Mouse (Mus musculus) liver, embryonic 11.5 days (tissue): ENCODE measurements around the gene Slc5a3. TPM values are rescaled to one million over a fixed set of nuclear protein-coding genes. Genes with fewer than 3 reads are reported as not detected.
A peak's percentile ranks its signal among the peaks of the same experiment; 100 is the strongest.

Source experiments
- ATAC-seq: fragments of 200-750 bp; cut with Nextera tagmentation; replicated peaks from 2 replicates; pipeline ENCODE4 v1.8.0; 2017; ENCODE audit warnings: moderate number of reproducible peaks, mild to moderate bottlenecking, moderate TSS enrichment, moderate library complexity; ENCODE audit not compliant: low FRiP score
- DNase-seq: peaks from one replicate; pipeline ENCODE4 v3.0.0-alpha.2; 2017; ENCODE audit warnings: low spot score
- H3K27ac ChIP-seq: fragments of 300-500 bp; sonication (generic); 2 replicates; pipeline ENCODE4 v1.5.1; 2014; ENCODE audit warnings: mild to moderate bottlenecking, low read depth, low read length, control low read depth
- H3K27me3 ChIP-seq: fragments of 300-500 bp; sonication (generic); replicated peaks from 2 replicates; pipeline ENCODE4 v1.6.1; 2014; ENCODE audit warnings: low read length, mixed read lengths; ENCODE audit not compliant: control insufficient read depth, insufficient read depth
- H3K36me3 ChIP-seq: fragments of 300-500 bp; sonication (generic); 2 replicates; pipeline ENCODE4 v1.6.1; 2014; ENCODE audit warnings: mild to moderate bottlenecking, low read length, moderate library complexity, mixed read lengths; ENCODE audit not compliant: control insufficient read depth, insufficient read depth
- H3K4me1 ChIP-seq: fragments of 300-500 bp; sonication (generic); replicated peaks from 2 replicates; pipeline ENCODE4 v1.6.1; 2014; ENCODE audit warnings: low read length, mixed read lengths; ENCODE audit not compliant: control insufficient read depth, insufficient read depth
- H3K4me2 ChIP-seq: fragments of 300-500 bp; sonication (generic); 2 replicates; pipeline ENCODE4 v1.6.1; 2014; ENCODE audit warnings: mild to moderate bottlenecking, control low read depth, moderate library complexity
- H3K4me3 ChIP-seq: fragments of 300-500 bp; sonication (generic); 2 replicates; pipeline ENCODE4 v1.5.1; 2014; ENCODE audit warnings: low read depth, low read length, control low read depth
- H3K9ac ChIP-seq: fragments of 300-500 bp; sonication (generic); 2 replicates; pipeline ENCODE4 v1.6.1; 2014; ENCODE audit warnings: low read depth, low read length, control low read depth
- H3K9me3 ChIP-seq: fragments of 300-500 bp; sonication (generic); 2 replicates; pipeline ENCODE4 v1.6.1; 2016; ENCODE audit warnings: low read length, inconsistent platforms, mixed read lengths; ENCODE audit not compliant: control insufficient read depth
- WGBS: fragments of 180-500 bp; shearing (Covaris S2); extraction: QIAGEN DNeasy Blood & Tissue Kit; methylation state at CpG from one replicate; pipeline ENCODE4 v1.1.7; 2014; 5-methylcytosine and 5-hydroxymethylcytosine counted together
- polyA plus RNA-seq: library from polyadenylated mRNA; unstranded; fragments of >200 nt; fragmentation: Nextera tagmentation; extraction: Ambion mirVana; gene quantifications from 2 replicates; pipeline ENCODE4 v1.2.1, GENCODE M21; 2014

Gene Slc5a3
- polyA plus RNA-seq, 1 experiment from 2014 or later, result 5.6 TPM

DNA sequence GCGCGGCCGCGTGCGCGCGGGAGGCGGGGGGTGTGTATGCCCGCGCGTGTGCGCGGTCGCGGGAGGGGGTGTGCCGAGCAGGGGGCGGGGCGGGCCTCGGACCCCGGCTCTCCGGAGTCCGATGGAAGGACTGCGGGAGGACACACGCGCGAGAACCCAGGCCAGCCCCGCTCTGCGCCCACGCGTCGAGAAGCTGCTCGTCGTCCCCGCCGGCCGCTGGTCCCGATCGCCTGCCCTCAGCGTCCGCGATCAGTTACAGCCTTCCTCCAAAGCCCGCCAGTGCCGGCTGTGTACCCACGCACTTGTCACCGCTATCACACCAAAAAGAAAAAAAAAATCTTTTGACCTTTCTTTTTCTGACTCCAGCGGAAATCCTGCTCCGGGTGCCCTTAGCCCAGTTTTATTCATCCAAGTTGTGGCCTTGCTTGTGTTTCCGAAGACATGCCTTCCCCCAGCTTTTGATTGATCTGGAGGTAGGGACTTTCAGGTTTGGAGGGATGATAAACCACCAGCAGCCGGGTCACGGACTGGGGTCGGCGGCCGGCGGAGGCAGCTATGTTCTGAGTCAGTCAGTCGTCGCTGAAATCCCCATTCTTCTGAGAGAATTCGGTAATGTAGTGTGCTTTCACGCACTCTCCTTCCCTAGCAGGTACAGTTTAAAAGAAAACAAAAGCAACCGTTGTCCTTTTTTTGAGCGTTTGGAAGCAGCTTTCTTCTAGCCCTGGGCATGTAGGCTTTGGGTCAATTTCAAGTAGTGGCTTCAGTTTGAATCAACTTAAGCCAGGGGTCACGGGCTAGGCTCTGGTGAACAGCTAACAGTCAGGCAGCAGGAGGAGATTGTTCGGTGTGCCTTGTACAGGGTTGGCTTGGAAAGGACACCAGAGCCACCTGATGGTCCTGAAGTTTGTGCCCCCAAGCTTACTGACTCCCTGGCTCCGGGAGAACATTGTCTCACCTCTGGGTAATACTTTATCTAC is 810 bp downstream of the Slc5a3 start:
- no peaks in the 10 kb centered on the region for H3K27me3 ChIP-seq
- DNase-seq, result peak; percentile 53
- 0 out of 2 replicates have a peak overlapping the region, but pooled peaks have one; percentile 69 for H3K27ac ChIP-seq
- H3K4me3 ChIP-seq, result peak overlapping the region; percentile 85
- H3K4me2 ChIP-seq, result peak overlapping the region; percentile 78
- H3K4me1 ChIP-seq, result peaks cover 5% of the 10 kb centered on the region; the same call in 1 of the 2 replicates
- 0 out of 2 replicates have a peak, but pooled peaks have one; percentile 4 for ATAC-seq
- peaks cover 9% of the 10 kb centered on the region for H3K36me3 ChIP-seq
- WGBS, result 3% methylated on average over 53 of the region's 63 CpGs
- peaks cover 6% of the 10 kb centered on the region for H3K9me3 ChIP-seq
- H3K9ac ChIP-seq, result peak overlapping the region; percentile 67

DNA sequence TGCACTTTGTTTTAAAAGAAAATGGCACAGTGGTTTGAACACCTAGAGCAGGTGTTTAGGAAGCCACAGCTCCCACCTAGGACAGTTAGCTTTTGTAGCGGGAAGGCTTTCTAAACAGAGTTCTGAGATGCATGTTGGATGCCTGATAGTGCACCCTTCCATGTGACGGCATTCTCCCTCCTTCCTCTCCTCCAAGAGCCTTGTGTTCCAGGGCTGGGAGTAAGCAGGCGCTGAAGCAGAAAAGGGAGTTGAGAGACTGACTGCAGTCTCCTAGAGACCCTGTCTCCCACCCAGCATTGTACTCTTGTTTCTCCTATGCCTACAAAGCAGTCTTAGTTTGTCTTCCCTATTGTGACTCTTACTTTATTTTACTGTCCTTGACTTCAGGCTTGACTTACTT is 2.1 kb downstream of the Slc5a3 start:
- H3K9me3 ChIP-seq, result no peaks in the 10 kb centered on the region
- H3K4me2 ChIP-seq, result no peak overlapping the region
- H3K27me3 ChIP-seq, result no peaks in the 10 kb centered on the region
- no peak for DNase-seq
- 78% methylated on average over 3 of the region's 3 CpGs for WGBS
- H3K36me3 ChIP-seq, result peaks cover 9% of the 10 kb centered on the region
- no peak overlapping the region for H3K27ac ChIP-seq
- H3K4me3 ChIP-seq, result no peak overlapping the region
- no peak for ATAC-seq
- peaks cover 5% of the 10 kb centered on the region; the same call in 1 of the 2 replicates for H3K4me1 ChIP-seq
- H3K9ac ChIP-seq, result no peak overlapping the region

DNA sequence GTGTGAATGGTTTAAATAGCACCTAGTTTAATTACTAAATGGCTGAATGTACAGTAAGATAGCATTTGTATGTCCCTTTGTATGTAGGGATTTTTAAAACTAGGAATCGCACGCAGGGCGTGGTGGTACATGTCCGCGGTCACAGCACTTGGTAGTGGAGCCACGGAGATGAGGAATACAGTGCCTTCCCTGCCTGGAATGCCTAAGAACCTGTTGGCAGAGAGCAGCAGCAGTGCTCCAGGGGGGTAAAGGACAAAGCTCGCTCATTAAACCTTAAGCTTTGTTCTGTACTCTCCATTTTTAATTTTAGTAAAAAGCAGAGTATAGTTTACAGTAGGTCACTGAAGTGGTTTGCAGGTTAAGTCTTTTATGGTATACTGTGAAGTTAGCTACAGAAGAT is 3.5 kb downstream of the Slc5a3 start:
- 92% methylated on average over 7 of the region's 7 CpGs for WGBS
- H3K4me3 ChIP-seq, result no peak overlapping the region
- no peak overlapping the region for H3K9ac ChIP-seq
- H3K9me3 ChIP-seq, result no peaks in the 10 kb centered on the region
- no peak overlapping the region for H3K27ac ChIP-seq
- H3K27me3 ChIP-seq, result no peaks in the 10 kb centered on the region
- DNase-seq (no peak), ATAC-seq (no peak)
- H3K4me1 ChIP-seq, result peaks cover 5% of the 10 kb centered on the region; the same call in 1 of the 2 replicates
- H3K36me3 ChIP-seq, result peaks cover 11% of the 10 kb centered on the region
- no peak overlapping the region for H3K4me2 ChIP-seq

GRCm38 (mm10) chr16:92062832-92063231 is 4.7 kb downstream of the Slc5a3 start:
- Histone ChIP-seq H3K27ac (no peak overlapping the region), H3K36me3 (peaks cover 11% of the 10 kb centered on the region), H3K4me2 (no peak overlapping the region), H3K9ac (no peak overlapping the region), H3K9me3 (no peaks in the 10 kb centered on the region), H3K27me3 (no peaks in the 10 kb centered on the region), H3K4me3 (no peak overlapping the region), H3K4me1 (peaks cover 5% of the 10 kb centered on the region; the same call in 1 of the 2 replicates)
- 98% methylated on average over 1 of the region's 1 CpGs for WGBS
- no peak for ATAC-seq
- DNase-seq, result no peak

GRCm38 (mm10) chr16:92064801-92065200 is 6.7 kb downstream of the Slc5a3 start:
- Histone ChIP-seq H3K9ac (no peak overlapping the region), H3K4me2 (no peak overlapping the region), H3K9me3 (no peaks in the 10 kb centered on the region), H3K4me3 (no peak overlapping the region), H3K4me1 (no peaks in the 10 kb centered on the region), H3K27me3 (no peaks in the 10 kb centered on the region), H3K36me3 (peaks cover 11% of the 10 kb centered on the region), H3K27ac (no peak overlapping the region)
- WGBS, result 93% methylated on average over 2 of the region's 2 CpGs
- DNase-seq (no peak), ATAC-seq (no peak)

DNA sequence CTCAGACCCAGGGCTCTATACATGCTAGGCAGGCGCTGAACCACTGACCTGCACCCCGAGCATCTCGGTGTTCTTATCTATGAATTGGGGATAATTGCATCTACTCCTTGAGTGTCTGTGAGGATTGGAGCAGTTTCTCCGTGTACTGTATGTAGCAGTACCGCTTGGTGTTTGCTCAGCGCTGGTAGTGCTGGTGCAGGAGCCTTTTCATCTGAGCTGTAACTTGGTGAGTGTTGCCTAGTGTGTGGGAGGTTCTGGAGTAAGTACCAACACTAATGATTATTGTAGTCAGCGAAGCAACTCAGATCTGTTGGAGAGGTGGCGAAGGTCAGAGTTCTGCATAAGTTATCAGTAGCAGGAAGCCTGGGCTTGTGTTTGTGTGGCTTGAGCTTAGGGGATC is 12.2 kb downstream of the Slc5a3 start:
- Histone ChIP-seq H3K27ac (no peak overlapping the region), H3K9me3 (no peaks in the 10 kb centered on the region), H3K4me3 (no peak overlapping the region), H3K27me3 (no peaks in the 10 kb centered on the region), H3K4me1 (no peaks in the 10 kb centered on the region), H3K36me3 (peaks cover 2% of the 10 kb centered on the region; the same call in 1 of the 2 replicates), H3K4me2 (no peak overlapping the region), H3K9ac (no peak overlapping the region)
- ATAC-seq, result no peak
- no peak for DNase-seq
- WGBS, result 83% methylated on average over 8 of the region's 8 CpGs

DNA sequence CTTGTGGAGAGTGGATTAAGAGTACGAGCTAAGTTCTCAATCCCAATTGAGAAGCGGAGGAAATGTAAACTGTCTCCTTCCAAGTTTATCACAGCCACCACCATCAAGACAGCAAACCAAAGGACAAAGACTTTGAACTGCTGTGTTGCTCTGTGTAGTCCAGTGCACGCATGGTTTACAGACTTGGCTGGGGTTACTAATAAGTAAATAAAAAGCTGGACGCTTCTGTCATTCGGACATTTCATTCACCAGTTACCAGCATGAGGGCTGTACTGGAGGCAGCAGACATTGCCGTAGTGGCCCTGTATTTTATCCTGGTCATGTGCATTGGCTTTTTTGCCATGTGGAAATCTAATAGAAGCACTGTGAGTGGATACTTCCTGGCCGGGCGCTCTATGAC is 18.7 kb downstream of the Slc5a3 start:
- Histone ChIP-seq H3K36me3 (peaks cover 13% of the 10 kb centered on the region), H3K27me3 (no peaks in the 10 kb centered on the region), H3K9me3 (no peaks in the 10 kb centered on the region), H3K4me3 (no peak overlapping the region), H3K4me1 (no peaks in the 10 kb centered on the region), H3K27ac (no peak overlapping the region), H3K4me2 (no peak overlapping the region), H3K9ac (no peak overlapping the region)
- 94% methylated on average over 8 of the region's 8 CpGs for WGBS
- DNase-seq (no peak), ATAC-seq (no peak)

DNA sequence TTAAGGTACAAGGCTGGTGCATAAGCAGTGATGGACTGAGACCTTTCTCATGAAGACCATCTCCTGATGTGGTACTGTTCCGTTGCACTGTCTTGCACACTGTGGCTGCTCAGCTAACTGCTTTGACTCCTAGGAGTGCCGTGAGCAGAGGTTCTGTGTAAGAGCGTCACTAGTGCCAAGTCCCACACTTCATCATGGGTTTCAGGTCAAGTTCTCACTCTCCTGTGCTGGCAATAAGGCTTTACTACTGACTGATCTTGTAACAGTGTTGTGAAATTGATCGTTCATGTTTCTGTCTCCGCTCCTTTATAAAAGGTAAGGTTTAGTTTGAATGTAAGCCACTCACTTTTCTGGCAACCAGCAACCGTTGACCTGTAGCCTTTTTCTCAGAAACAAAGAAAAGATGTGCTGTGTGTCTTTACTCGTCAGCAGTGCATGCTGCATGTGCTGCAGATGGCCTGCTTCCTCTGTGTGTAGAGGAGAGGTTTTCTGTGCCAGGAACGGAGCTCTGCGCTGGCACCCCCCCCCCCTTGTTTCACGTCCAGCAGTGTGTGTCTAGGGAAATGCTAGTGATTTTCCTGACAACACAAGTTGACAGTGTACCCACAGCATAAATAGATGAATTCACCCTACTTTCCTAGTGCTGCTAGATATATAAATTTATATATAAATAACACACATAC is 25.8 kb downstream of the Slc5a3 start:
- Histone ChIP-seq H3K4me3 (no peak overlapping the region), H3K36me3 (no peaks in the 10 kb centered on the region), H3K27me3 (no peaks in the 10 kb centered on the region), H3K9ac (no peak overlapping the region), H3K4me2 (no peak overlapping the region), H3K27ac (no peak overlapping the region), H3K9me3 (no peaks in the 10 kb centered on the region), H3K4me1 (no peaks in the 10 kb centered on the region)
- DNase-seq (no peak), ATAC-seq (no peak)
- WGBS, result 89% methylated on average over 10 of the region's 10 CpGs
